Mouse (Mus musculus): ENCODE results near the gene Olfr270. TPM values are rescaled to one million over a fixed set of nuclear protein-coding genes. Genes with fewer than 3 reads are reported as not detected.

Gene Olfr270
- polyA plus RNA-seq (2014; fragmentation: Nextera tagmentation; extraction: Ambion mirVana) = not detected in 2 replicates

- Histone ChIP-seq H3K36me3 (ENCODE audit: control insufficient read depth, insufficient read depth, low read length) (no peaks in the 10 kb centered on the region), H3K4me3 (ENCODE audit: low read depth, low read length) (no peak within 1 kb of the TSS), H3K9ac (ENCODE audit: low read length) (no peak within 1 kb of the TSS), H3K27me3 (ENCODE audit: control insufficient read depth, insufficient read depth, low read length) (no peaks in the 10 kb centered on the region), H3K9me3 (ENCODE audit: control insufficient read depth, low read length) (no peaks in the 10 kb centered on the region), H3K4me2 (ENCODE audit: low read depth, severe bottlenecking) (no peak within 1 kb of the TSS), H3K27ac (replicated peaks; ENCODE audit: low read depth, low read length) (no peak within 1 kb of the TSS), H3K4me1 (ENCODE audit: control insufficient read depth, insufficient read depth, low read length) (no peaks in the 10 kb centered on the region)
- no peak for DNase-seq (ENCODE audit: low spot score)
- ATAC-seq (ENCODE audit: insufficient number of reproducible peaks, low FRiP score, low TSS enrichment, low read depth) = no peak
Observed at GRCm38 (mm10) chr4:52964247-52964646, at the start of gene Olfr270. Olfr270 (plus strand) TSS chr4:52964547.

- Histone ChIP-seq H3K27me3 (ENCODE audit: control insufficient read depth, insufficient read depth, low read length) (no peaks in the 10 kb centered on the region), H3K4me2 (ENCODE audit: low read depth, severe bottlenecking) (no peak overlapping the region), H3K4me1 (ENCODE audit: control insufficient read depth, insufficient read depth, low read length) (no peaks in the 10 kb centered on the region), H3K9me3 (ENCODE audit: control insufficient read depth, low read length) (no peaks in the 10 kb centered on the region), H3K4me3 (ENCODE audit: low read depth, low read length) (no peak overlapping the region), H3K27ac (replicated peaks; ENCODE audit: low read depth, low read length) (no peak overlapping the region), H3K36me3 (ENCODE audit: control insufficient read depth, insufficient read depth, low read length) (no peaks in the 10 kb centered on the region), H3K9ac (ENCODE audit: low read length) (no peak overlapping the region)
- DNase-seq (ENCODE audit: low spot score) (no peak), ATAC-seq (ENCODE audit: insufficient number of reproducible peaks, low FRiP score, low TSS enrichment, low read depth) (no peak)
- WGBS = 82% methylated on average over 6 of the region's 6 CpGs
Observed at GRCm38 (mm10) chr4:52916659-52917310, 47.6 kb upstream of the Olfr270 start.

GRCm38 (mm10) chr4:52917311-52917688 is 47.0 kb upstream of the Olfr270 start:
- Histone ChIP-seq H3K4me1 (ENCODE audit: control insufficient read depth, insufficient read depth, low read length) (no peaks in the 10 kb centered on the region), H3K9me3 (ENCODE audit: control insufficient read depth, low read length) (no peaks in the 10 kb centered on the region), H3K27me3 (ENCODE audit: control insufficient read depth, insufficient read depth, low read length) (no peaks in the 10 kb centered on the region), H3K4me2 (ENCODE audit: low read depth, severe bottlenecking) (no peak overlapping the region), H3K27ac (replicated peaks; ENCODE audit: low read depth, low read length) (no peak overlapping the region), H3K36me3 (ENCODE audit: control insufficient read depth, insufficient read depth, low read length) (no peaks in the 10 kb centered on the region), H3K4me3 (ENCODE audit: low read depth, low read length) (no peak overlapping the region), H3K9ac (ENCODE audit: low read length) (no peak overlapping the region)
- ATAC-seq (ENCODE audit: insufficient number of reproducible peaks, low FRiP score, low TSS enrichment, low read depth) (no peak), DNase-seq (ENCODE audit: low spot score) (no peak)
- 87% methylated on average over 2 of the region's 2 CpGs for WGBS

GRCm38 (mm10) chr4:52919078-52919477 is 45.3 kb upstream of the Olfr270 start, which contains the start of gene Olfr272:
Olfr272 (minus strand) TSS chr4:52919178.
- Histone ChIP-seq H3K4me3 (ENCODE audit: low read depth, low read length) (no peak within 1 kb of the TSS), H3K27ac (replicated peaks; ENCODE audit: low read depth, low read length) (no peak within 1 kb of the TSS), H3K9ac (ENCODE audit: low read length) (no peak within 1 kb of the TSS), H3K4me2 (ENCODE audit: low read depth, severe bottlenecking) (no peak within 1 kb of the TSS), H3K36me3 (ENCODE audit: control insufficient read depth, insufficient read depth, low read length) (no peaks in the 10 kb centered on the region), H3K4me1 (ENCODE audit: control insufficient read depth, insufficient read depth, low read length) (no peaks in the 10 kb centered on the region), H3K27me3 (ENCODE audit: control insufficient read depth, insufficient read depth, low read length) (no peaks in the 10 kb centered on the region), H3K9me3 (ENCODE audit: control insufficient read depth, low read length) (no peaks in the 10 kb centered on the region)
- ATAC-seq (ENCODE audit: insufficient number of reproducible peaks, low FRiP score, low TSS enrichment, low read depth) (no peak), DNase-seq (ENCODE audit: low spot score) (no peak)
- 88% methylated on average over 2 of the region's 2 CpGs for WGBS

- DNase-seq (ENCODE audit: low spot score) (no peak), ATAC-seq (ENCODE audit: insufficient number of reproducible peaks, low FRiP score, low TSS enrichment, low read depth) (no peak)
- WGBS = 91% methylated on average over 4 of the region's 4 CpGs
- Histone ChIP-seq H3K9me3 (ENCODE audit: control insufficient read depth, low read length) (no peaks in the 10 kb centered on the region), H3K27me3 (ENCODE audit: control insufficient read depth, insufficient read depth, low read length) (no peaks in the 10 kb centered on the region), H3K4me1 (ENCODE audit: control insufficient read depth, insufficient read depth, low read length) (no peaks in the 10 kb centered on the region), H3K36me3 (ENCODE audit: control insufficient read depth, insufficient read depth, low read length) (no peaks in the 10 kb centered on the region), H3K9ac (ENCODE audit: low read length) (no peak overlapping the region), H3K4me3 (ENCODE audit: low read depth, low read length) (no peak overlapping the region), H3K4me2 (ENCODE audit: low read depth, severe bottlenecking) (no peak overlapping the region), H3K27ac (replicated peaks; ENCODE audit: low read depth, low read length) (no peak overlapping the region)
Observed at GRCm38 (mm10) chr4:52930480-52930879, 33.9 kb upstream of the Olfr270 start.

- H3K27ac ChIP-seq (replicated peaks; ENCODE audit: low read depth, low read length) = no peak overlapping the region
- ATAC-seq (ENCODE audit: insufficient number of reproducible peaks, low FRiP score, low TSS enrichment, low read depth) = no peak
- H3K27me3 ChIP-seq (ENCODE audit: control insufficient read depth, insufficient read depth, low read length) = no peaks in the 10 kb centered on the region
- H3K9me3 ChIP-seq (ENCODE audit: control insufficient read depth, low read length) = no peaks in the 10 kb centered on the region
- no peak overlapping the region for H3K4me3 ChIP-seq (ENCODE audit: low read depth, low read length)
- H3K4me2 ChIP-seq (ENCODE audit: low read depth, severe bottlenecking) = no peak overlapping the region
- no peak overlapping the region for H3K9ac ChIP-seq (ENCODE audit: low read length)
- no peak for DNase-seq (ENCODE audit: low spot score)
- H3K4me1 ChIP-seq (ENCODE audit: control insufficient read depth, insufficient read depth, low read length) = no peaks in the 10 kb centered on the region
- no peaks in the 10 kb centered on the region for H3K36me3 ChIP-seq (ENCODE audit: control insufficient read depth, insufficient read depth, low read length)
Observed at GRCm38 (mm10) chr4:52946665-52947064, 17.7 kb upstream of the Olfr270 start.

- Histone ChIP-seq H3K9ac (ENCODE audit: low read length) (no peak overlapping the region), H3K4me3 (ENCODE audit: low read depth, low read length) (no peak overlapping the region), H3K27ac (replicated peaks; ENCODE audit: low read depth, low read length) (no peak overlapping the region), H3K27me3 (ENCODE audit: control insufficient read depth, insufficient read depth, low read length) (no peaks in the 10 kb centered on the region), H3K9me3 (ENCODE audit: control insufficient read depth, low read length) (no peaks in the 10 kb centered on the region), H3K36me3 (ENCODE audit: control insufficient read depth, insufficient read depth, low read length) (no peaks in the 10 kb centered on the region), H3K4me2 (ENCODE audit: low read depth, severe bottlenecking) (no peak overlapping the region), H3K4me1 (ENCODE audit: control insufficient read depth, insufficient read depth, low read length) (no peaks in the 10 kb centered on the region)
- ATAC-seq (ENCODE audit: insufficient number of reproducible peaks, low FRiP score, low TSS enrichment, low read depth) = no peak
- 79% methylated on average over 2 of the region's 2 CpGs for WGBS
- no peak for DNase-seq (ENCODE audit: low spot score)
Observed at GRCm38 (mm10) chr4:52949005-52949404, 15.3 kb upstream of the Olfr270 start.

- 47% methylated on average over 4 of the region's 4 CpGs for WGBS
- ATAC-seq (ENCODE audit: insufficient number of reproducible peaks, low FRiP score, low TSS enrichment, low read depth) (no peak), DNase-seq (ENCODE audit: low spot score) (peak; percentile 25)
- no peak overlapping the region for H3K4me3 ChIP-seq (ENCODE audit: low read depth, low read length)
- no peaks in the 10 kb centered on the region for H3K36me3 ChIP-seq (ENCODE audit: control insufficient read depth, insufficient read depth, low read length)
- H3K27ac ChIP-seq (replicated peaks; ENCODE audit: low read depth, low read length) = no peak overlapping the region
- H3K9ac ChIP-seq (ENCODE audit: low read length) = no peak overlapping the region
- H3K27me3 ChIP-seq (ENCODE audit: control insufficient read depth, insufficient read depth, low read length) = no peaks in the 10 kb centered on the region
- no peaks in the 10 kb centered on the region for H3K4me1 ChIP-seq (ENCODE audit: control insufficient read depth, insufficient read depth, low read length)
- no peaks in the 10 kb centered on the region for H3K9me3 ChIP-seq (ENCODE audit: control insufficient read depth, low read length)
- H3K4me2 ChIP-seq (ENCODE audit: low read depth, severe bottlenecking) = no peak overlapping the region
Observed at GRCm38 (mm10) chr4:52958693-52959092, 5.7 kb upstream of the Olfr270 start.

- no peak overlapping the region for H3K27ac ChIP-seq (replicated peaks; ENCODE audit: low read depth, low read length)
- H3K4me1 ChIP-seq (ENCODE audit: control insufficient read depth, insufficient read depth, low read length) = no peaks in the 10 kb centered on the region
- H3K9me3 ChIP-seq (ENCODE audit: control insufficient read depth, low read length) = no peaks in the 10 kb centered on the region
- ATAC-seq (ENCODE audit: insufficient number of reproducible peaks, low FRiP score, low TSS enrichment, low read depth) = no peak
- H3K4me2 ChIP-seq (ENCODE audit: low read depth, severe bottlenecking) = no peak overlapping the region
- H3K36me3 ChIP-seq (ENCODE audit: control insufficient read depth, insufficient read depth, low read length) = no peaks in the 10 kb centered on the region; the same call in 1 of the 2 replicates
- no peak overlapping the region for H3K4me3 ChIP-seq (ENCODE audit: low read depth, low read length)
- 82% methylated on average over 2 of the region's 2 CpGs for WGBS
- no peak for DNase-seq (ENCODE audit: low spot score)
- no peak overlapping the region for H3K9ac ChIP-seq (ENCODE audit: low read length)
- no peaks in the 10 kb centered on the region for H3K27me3 ChIP-seq (ENCODE audit: control insufficient read depth, insufficient read depth, low read length)
Observed at GRCm38 (mm10) chr4:52985216-52985615, 20.9 kb downstream of the Olfr270 start.
